Mouse (Mus musculus) erythroblast, embryonic 14.5 days (primary cell): ENCODE measurements around the gene Dok5. TPM values are rescaled to one million over a fixed set of nuclear protein-coding genes. Genes with fewer than 3 reads are reported as not detected.

Experiments used
- H3K27me3 ChIP-seq: 2 replicates; pipeline ENCODE4 v1.6.1; 2012; ENCODE audit warnings: inconsistent platforms; ENCODE audit not compliant: control insufficient read depth
- H3K36me3 ChIP-seq: 2 replicates; pipeline ENCODE4 v1.6.1; 2012; ENCODE audit warnings: mild to moderate bottlenecking, inconsistent platforms; ENCODE audit not compliant: control insufficient read depth
- H3K4me1 ChIP-seq: 2 replicates; pipeline ENCODE4 v1.6.1; 2012; ENCODE audit warnings: inconsistent platforms; ENCODE audit not compliant: control insufficient read depth
- H3K4me3 ChIP-seq: replicated peaks from 2 replicates; pipeline ENCODE3; 2012; ENCODE audit warnings: moderate library complexity, mild to moderate bottlenecking, inconsistent platforms
- H3K9me3 ChIP-seq: 2 replicates; pipeline ENCODE4 v1.6.1; 2012; ENCODE audit warnings: low read length, inconsistent platforms, mixed read lengths; ENCODE audit not compliant: control insufficient read depth
- TAL1 ChIP-seq: IDR thresholded peaks from 3 replicates; pipeline ENCODE4 v1.6.1; 2012; ENCODE audit warnings: low read length, inconsistent platforms, mixed read lengths
- polyA plus RNA-seq: library from polyadenylated mRNA; stranded (reverse); fragments of >175 nt; gene quantifications from 2 replicates; pipeline ENCODE4 v1.2.3, GENCODE M21; 2012

The Dok5 gene
- polyA plus RNA-seq, 1 experiment = not detected

DNA sequence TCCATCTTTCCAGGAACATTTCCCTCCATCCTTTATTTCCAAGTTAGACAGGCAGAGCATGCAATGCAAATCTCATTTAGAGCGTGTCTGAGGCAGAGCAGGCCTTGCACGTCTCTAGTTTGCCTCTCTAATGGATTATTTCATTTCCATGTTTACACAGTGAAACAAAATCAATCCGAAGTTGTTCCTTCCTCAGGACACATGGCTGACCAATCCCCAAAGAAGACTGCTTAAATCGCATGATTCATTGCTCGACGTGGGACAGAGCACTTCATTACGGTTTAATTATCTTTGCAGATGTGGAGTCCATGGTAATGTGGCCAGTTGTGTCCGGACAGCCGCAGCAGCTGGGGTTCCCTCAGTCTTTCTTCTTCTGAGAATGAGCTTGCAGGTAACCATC, 194.6 kb downstream of the Dok5 start:
- Histone ChIP-seq H3K4me1 (no peaks in the 10 kb centered on the region), H3K4me3 (no peak overlapping the region), H3K36me3 (no peaks in the 10 kb centered on the region), H3K27me3 (no peaks in the 10 kb centered on the region), H3K9me3 (peaks cover 45% of the 10 kb centered on the region)
- no peak for TF ChIP-seq TAL1

Other genes starting within 250 kb of the Dok5 start
- 0.06 and 0.61 TPM in 2 replicates for gene Pfdn4, start 235.4 kb upstream of the Dok5 start, polyA plus RNA-seq
- gene Cyp24a1, start 234.7 kb upstream of the Dok5 start, polyA plus RNA-seq = not detected in 2 replicates
- 0.03 TPM in 1 of 2 replicates, not detected in the other for gene 4930470P17Rik, start 129.8 kb upstream of the Dok5 start, polyA plus RNA-seq